Mouse (Mus musculus): ENCODE measurements around the gene Pex10.

DNA sequence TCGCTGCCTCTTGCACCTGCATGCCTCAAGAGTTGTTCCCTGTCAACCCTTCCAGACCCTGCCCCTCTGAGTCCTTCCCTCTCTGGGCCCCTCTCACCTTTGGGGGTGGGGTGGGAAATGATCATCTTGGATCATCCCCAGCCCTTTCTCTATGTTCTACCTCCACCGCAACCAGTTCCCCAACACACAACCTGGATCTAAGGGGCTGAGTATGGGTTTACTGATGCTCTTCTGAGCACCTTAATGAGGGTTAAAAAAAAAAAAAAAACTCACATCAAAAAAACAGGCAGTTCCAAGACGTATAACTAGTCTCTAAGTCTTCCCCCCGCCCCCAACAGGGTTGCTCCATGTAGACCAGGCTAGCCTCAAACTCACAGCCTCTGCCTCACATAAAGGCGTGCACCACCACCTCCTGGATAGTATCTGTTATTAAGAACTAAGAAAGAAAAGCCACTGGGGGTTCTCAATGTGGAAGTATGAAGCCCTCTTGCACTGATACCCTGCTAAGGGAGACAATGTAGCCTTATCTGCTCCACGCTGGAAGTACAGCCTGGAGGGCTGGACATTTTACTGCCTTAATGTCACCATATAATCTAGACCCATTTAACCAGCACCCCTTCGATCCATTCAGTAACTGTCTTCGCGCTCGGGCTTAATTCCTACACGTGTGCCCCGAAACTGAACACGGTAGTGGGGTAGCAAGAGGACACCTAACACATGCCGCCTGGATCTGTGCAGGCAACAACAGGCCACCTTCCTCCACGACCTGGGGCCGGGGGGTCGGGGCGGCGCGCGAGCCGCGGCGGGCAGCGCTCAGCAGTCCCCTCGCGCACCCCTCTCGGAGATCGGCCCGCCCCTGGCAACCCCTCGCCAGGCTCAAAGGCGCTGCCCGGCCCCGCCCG lies 18.6 kb downstream of the Pex10 start:
- no peak for TF ChIP-seq POLR2A (IDR thresholded peaks at IDR 0.05; ENCODE audit: extremely low read depth, insufficient read depth, low read length)
- TF ChIP-seq CTCF (IDR thresholded peaks at IDR 0.05; ENCODE audit: extremely low read depth, insufficient read depth, low read length), result no peak
